Mouse (Mus musculus) bone marrow, adult 2 months (tissue): Measurements from ENCODE around the gene Acot4. TPM values are rescaled to one million over a fixed set of nuclear protein-coding genes. Genes with fewer than 3 reads are reported as not detected.
"Not testable (repeated sequence)": the region's sequence is repeated elsewhere in the genome, so short reads cannot be mapped to it uniquely, and the experiment has no call there.

Experiments
- H3K27ac ChIP-seq: fragments of 200-500 bp; 2 replicates; pipeline ENCODE4 v1.5.1; 2012; ENCODE audit warnings: low read depth, mild to moderate bottlenecking, control low read depth, inconsistent platforms, low read length; ENCODE audit not compliant: control insufficient read depth, poor library complexity, insufficient read depth
- H3K4me1 ChIP-seq: fragments of 200-500 bp; 2 replicates; pipeline ENCODE4 v1.6.1; 2011; ENCODE audit warnings: low read length; ENCODE audit not compliant: control insufficient read depth, insufficient read depth
- H3K4me3 ChIP-seq: fragments of 200-500 bp; replicated peaks from 2 replicates; pipeline ENCODE3; 2011; ENCODE audit warnings: mild to moderate bottlenecking, low read depth, low read length, control low read depth; ENCODE audit not compliant: control insufficient read depth
- CTCF ChIP-seq: fragments of 200-500 bp; IDR thresholded peaks from 2 replicates; pipeline ENCODE4 v1.5.1; 2011; ENCODE audit warnings: low read length, control low read depth; ENCODE audit not compliant: control insufficient read depth, insufficient read depth
- POLR2A ChIP-seq: fragments of 200-500 bp; IDR thresholded peaks from 2 replicates; pipeline ENCODE4 v1.6.1; 2011; ENCODE audit warnings: low read depth, mild to moderate bottlenecking, control low read depth, low read length, borderline replicate concordance; ENCODE audit not compliant: control insufficient read depth
- WGBS: fragments of 180-500 bp; shearing (Covaris S2); methylation state at CpG from one replicate; pipeline ENCODE4 v1.1.7; 2018; 5-methylcytosine and 5-hydroxymethylcytosine counted together
- polyA plus RNA-seq: library from polyadenylated mRNA; stranded (reverse); fragments of >200 nt; gene quantifications from 2 replicates; pipeline ENCODE4 v1.2.4, GENCODE M21; 2011; ENCODE audit warnings: low replicate concordance; ENCODE audit not compliant: missing spikeins, insufficient read depth, insufficient read length

Acot4 gene
- polyA plus RNA-seq, 1 experiment, result 0.32 TPM

GRCm38 (mm10) chr12:84008729-84009128, 29.4 kb upstream of the Acot4 start:
- TF ChIP-seq POLR2A, result no peak
- TF ChIP-seq CTCF, result no peak
- Histone ChIP-seq H3K4me3 (no peak overlapping the region), H3K27ac (no peak overlapping the region)

GRCm38 (mm10) chr12:84009171-84009965, 28.8 kb upstream of the Acot4 start, which contains the start of gene Acot1:
Gene Acot1 (plus strand): TSS chr12:84009490.
- H3K4me3 ChIP-seq, result peak within 1 kb of the TSS; percentile 61
- H3K27ac ChIP-seq, H3K4me1 ChIP-seq: not testable (repeated sequence)
- whole genome bisulfite sequencing, result 1% methylated on average over 67 of the region's 70 CpGs

More at GRCm38 (mm10) chr12:84008729-84009128, 29.4 kb upstream of the Acot4 start:
- H3K4me1 ChIP-seq, result no peaks in the 10 kb centered on the region
- 57% methylated on average over 8 of the region's 8 CpGs for WGBS

- Histone ChIP-seq H3K4me3 (no peak overlapping the region), H3K4me1 (no peaks in the 10 kb centered on the region), H3K27ac (no peak overlapping the region)
- no peak for TF ChIP-seq POLR2A
- no peak for TF ChIP-seq CTCF
- WGBS, result 71% methylated on average over 3 of the region's 3 CpGs
These were observed 28.0 kb upstream of the Acot4 start for GRCm38 (mm10) chr12:84010201-84010600.

- TF ChIP-seq POLR2A (no peak), CTCF (no peak)
- Histone ChIP-seq H3K4me1 (no peaks in the 10 kb centered on the region), H3K27ac (no peak overlapping the region), H3K4me3 (no peak overlapping the region)
- WGBS, result 61% methylated on average over 12 of the region's 12 CpGs
These were observed 26.7 kb upstream of the Acot4 start for GRCm38 (mm10) chr12:84011251-84012040.

GRCm38 (mm10) chr12:84013130-84013529, 25.0 kb upstream of the Acot4 start:
- 83% methylated on average over 6 of the region's 6 CpGs for WGBS
- H3K4me3 ChIP-seq, result no peak overlapping the region
- H3K4me1 ChIP-seq, result no peaks in the 10 kb centered on the region
- no peak overlapping the region for H3K27ac ChIP-seq
- peak; percentile 9; the same call in 1 of the 2 replicates for TF ChIP-seq CTCF
- no peak for TF ChIP-seq POLR2A

- no peak for TF ChIP-seq CTCF
- TF ChIP-seq POLR2A, result no peak
- Histone ChIP-seq H3K4me3 (no peak overlapping the region), H3K4me1 (no peaks in the 10 kb centered on the region), H3K27ac (no peak overlapping the region)
- WGBS, result 87% methylated on average over 7 of the region's 7 CpGs
These were observed 24.5 kb upstream of the Acot4 start for GRCm38 (mm10) chr12:84013701-84014100.

GRCm38 (mm10) chr12:84020528-84020927, 17.7 kb upstream of the Acot4 start:
- 2% methylated on average over 7 of the region's 7 CpGs for WGBS
- H3K4me3 ChIP-seq, H3K4me1 ChIP-seq, H3K27ac ChIP-seq: not testable (repeated sequence)

- H3K4me3 ChIP-seq, H3K27ac ChIP-seq, H3K4me1 ChIP-seq: not testable (repeated sequence)
- WGBS, result 91% methylated on average over 4 of the region's 4 CpGs
These were observed 15.9 kb upstream of the Acot4 start for GRCm38 (mm10) chr12:84022266-84022665.
